Mouse (Mus musculus) ovary, postnatal 14 days (tissue): ENCODE data around the gene Dnajc11.

ENCODE experiments used
- DNase-seq: peaks from one replicate; pipeline ENCODE4 v3.0.0; 2022; ENCODE audit warnings: low spot score

Gene Dnajc11

DNA sequence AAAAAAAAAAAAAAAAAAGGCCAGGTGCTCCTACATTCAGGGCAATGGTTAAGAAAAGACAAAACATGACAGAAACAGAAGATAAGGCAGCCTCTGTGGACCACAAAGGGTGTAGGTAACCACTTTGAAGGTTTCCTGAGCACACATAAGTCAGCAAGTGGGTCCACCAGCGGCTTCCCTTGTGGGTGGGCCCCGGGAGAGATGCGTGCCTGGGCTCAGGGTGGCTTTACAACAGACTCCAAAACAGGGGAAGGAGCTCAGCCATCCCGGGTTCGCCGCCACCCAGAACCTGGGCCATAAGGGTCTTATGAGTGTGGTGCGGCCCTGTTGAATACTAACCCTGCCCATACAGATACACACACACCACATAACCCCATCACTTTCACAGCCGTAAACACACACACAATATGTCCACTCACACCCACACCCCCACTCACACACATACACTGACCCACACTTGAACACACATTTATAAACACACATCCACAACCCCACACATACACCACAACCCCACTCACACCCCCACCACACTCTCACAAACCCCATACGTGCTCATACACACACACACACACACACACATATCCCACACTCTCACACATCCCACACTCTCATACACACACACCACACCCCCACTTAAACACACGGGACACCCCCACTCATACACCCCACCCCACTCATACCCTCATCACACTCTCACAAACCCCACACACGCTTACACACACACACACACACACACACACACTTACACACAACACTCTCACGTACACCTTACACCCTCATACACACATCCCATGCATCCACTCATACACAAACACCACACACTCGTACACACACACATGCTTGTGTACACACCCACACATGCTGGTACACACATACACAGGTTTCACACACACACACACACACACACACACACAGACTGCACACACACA, 651 bp upstream of the Dnajc11 start:
- no peak for DNase-seq

DNA sequence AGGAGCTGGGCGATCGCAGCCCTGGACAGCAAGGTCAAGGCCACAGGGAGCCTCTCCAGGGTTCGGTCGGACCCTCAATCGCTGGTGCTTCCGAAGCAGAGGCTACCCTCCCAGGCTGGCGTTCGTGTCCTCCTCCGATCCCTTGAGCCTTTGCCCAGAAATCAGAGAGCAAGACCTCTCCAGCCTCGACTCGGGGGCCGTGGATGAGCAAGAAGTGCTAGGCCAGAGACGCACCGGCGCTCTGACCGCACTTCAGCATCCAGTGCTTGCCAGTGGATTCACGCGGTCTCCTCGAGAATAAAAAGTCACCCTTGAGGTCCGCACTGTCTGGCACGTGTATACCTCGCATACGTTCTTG, 703 bp downstream of the Dnajc11 start:
- no peak for DNase-seq

DNA sequence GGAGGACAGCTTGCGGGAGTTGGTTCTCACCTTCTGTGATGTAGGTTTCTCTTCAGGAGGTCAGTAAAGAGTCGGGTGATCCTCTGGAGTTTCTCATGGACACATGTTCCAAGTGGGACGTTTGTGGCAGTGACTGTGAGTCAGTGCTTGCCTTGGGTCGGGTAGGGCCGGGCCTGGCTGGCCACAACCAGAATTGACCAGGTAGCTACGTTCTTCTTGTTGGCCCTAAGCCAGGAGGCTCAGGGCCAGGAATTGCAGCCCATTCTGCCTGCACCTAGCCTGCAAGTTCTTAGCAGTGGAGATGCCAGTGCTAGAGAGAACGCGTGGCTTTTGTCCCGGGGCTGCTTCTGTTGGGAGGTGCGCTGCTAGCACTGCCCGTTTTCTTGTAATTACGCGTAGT, 4.0 kb downstream of the Dnajc11 start:
- no peak for DNase-seq

DNA sequence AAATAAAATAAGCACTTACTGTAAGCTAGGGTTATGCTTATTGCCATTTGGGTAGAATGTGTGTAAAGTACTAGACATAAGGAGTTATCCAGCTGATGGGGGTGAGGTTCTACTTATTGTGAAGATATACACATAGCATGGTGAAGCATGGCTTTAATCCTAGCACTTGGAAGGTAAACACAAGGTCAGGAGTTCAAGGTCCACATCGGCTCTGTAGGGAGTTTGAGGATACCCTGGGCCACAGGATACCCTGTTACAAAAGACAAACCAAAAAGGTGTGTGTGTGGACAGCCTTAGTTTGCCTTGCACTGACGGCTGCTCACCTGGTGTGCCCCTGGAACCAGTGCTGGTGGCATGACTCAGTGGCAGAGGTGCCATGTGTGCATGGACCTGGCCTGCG, 4.6 kb downstream of the Dnajc11 start:
- no peak for DNase-seq

DNA sequence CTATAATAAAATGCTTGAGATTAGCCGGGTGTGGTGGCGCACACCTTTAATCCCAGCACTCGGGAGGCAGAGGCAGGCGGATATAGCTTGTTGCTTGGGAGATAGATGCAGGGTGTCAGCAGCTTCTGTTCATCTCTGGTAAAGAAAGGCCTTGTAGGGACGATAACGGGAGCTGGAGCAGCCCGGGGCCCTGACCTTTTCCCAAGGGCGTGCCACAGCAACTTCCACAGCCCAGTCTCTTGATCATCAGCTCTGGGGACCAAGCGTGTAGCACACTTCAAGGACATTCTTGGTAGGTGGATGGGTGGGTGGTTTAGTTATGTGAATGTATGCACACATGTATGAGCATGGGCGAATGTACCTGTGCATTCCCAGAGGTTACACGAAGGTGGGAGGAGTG, 12.7 kb downstream of the Dnajc11 start:
- no peak for DNase-seq

DNA sequence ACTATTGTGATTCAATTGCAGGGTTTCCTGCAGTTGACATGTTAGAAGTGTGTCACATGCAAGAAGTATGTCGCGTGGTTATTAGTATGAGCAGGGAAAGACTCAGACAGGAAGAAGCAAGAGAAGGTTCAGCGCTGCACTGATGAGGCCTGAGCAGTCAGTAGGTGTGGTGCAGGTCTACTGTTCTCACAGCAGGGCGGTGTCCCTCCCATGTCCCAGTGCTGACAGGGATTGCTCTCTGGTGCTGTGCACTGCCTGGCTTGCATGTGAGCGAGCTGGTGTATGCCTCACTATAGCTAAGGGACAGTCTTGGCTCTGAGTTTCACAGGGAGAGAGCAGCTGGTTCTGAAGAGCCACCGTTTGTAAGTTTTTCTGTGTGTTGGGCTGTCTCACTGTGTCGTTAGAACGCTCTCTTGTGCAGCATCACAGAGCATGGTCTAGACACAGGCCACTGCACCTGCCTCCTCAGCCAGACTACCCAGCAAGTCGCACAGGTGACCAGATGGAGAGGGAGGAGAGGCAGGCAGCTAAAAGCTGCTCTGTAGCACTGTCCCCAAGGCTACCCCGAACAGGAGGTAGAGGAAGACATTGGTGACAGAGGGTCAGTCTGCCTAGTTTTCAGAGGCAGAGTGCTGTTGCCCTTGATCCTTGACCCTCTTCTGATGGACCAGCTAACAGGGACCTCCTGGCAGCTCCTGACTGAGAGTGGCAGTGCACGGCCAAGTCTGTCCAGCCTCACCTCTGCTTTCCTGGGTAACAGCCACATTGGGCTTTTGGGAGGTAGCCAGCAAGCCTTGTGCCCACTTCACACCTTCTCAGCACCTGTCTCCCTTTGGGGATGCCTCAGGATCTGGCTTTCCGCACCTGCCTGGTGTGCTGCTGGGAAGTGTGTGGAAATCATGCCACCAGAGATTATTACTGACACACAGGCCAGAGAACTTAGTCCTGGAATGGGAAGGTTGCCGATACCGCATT, 15.3 kb downstream of the Dnajc11 start:
- DNase-seq = no peak

DNA sequence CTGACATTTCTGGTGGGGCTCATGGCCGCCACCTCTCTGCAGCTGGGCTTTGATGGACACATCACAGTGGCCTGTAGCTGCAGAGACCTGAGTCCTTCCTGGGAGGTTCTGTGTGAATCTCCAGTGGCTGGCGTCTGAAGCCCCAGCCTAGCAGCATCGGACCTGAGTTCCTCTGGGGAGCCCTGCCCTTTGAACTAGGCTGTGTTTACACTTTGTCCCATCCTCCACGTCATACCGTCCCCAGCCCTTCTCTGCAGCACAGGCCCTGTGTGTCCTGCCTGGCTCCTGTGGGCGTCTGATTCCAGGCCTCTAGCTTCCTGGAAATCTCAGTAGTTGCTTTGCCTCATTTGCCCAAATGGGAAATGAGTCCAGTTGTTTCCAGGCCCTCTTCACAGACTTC, 19.7 kb downstream of the Dnajc11 start:
- no peak for DNase-seq

DNA sequence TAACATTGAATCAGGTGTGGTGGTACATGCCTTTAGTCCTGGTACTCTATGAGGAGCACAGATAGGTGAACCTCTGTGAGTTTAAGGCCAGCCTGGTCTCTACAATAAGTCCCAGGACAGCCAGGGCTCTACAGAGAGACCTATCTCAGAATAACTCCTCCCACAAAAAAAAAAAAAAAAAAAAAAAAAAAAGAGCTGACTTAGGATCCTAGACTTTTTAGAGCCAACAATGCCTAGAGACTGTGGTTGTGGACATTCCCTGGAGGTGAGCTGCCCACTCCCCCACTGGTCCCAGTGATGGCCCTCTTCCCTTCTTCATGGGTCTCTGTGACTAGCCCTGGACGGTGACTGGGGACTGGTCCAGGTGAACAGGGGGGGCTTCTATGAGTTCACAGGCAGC, 22.3 kb downstream of the Dnajc11 start:
- no peak for DNase-seq

DNA sequence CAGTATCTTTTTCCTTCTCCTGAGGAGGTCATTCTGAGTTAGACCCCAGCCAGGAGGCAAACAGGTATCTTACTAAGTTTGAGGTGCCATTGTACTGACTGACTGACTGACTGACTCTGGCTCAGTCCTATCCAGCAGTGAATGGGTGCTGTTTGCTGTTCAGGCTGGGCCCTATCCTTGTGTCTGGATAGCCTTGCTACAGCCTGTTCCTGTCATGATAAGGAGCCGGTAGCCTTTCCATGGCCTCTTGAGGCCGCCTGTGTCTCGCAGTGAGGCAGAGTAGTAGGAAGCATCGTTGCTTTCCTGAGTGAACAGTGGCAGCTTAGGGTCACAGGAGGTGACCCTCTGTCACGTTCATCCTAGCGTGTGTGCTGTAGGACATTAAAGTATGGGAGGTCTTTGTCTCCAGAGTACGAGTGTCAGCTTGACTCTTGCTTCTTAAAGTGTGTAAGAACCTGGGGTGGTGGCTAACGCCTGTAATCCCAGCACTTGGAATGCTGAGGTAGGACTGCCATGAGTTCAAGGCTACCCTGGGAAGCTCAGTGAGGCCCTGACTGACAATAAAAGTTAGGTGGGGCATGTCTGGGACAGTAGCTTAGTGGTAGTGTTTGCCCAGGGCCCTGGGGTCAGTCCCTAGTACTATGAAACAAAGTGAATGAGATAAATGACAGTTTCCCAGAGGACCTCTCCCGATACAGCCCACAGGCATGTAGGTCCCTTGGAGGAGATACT, 24.3 kb downstream of the Dnajc11 start:
- no peak for DNase-seq

DNA sequence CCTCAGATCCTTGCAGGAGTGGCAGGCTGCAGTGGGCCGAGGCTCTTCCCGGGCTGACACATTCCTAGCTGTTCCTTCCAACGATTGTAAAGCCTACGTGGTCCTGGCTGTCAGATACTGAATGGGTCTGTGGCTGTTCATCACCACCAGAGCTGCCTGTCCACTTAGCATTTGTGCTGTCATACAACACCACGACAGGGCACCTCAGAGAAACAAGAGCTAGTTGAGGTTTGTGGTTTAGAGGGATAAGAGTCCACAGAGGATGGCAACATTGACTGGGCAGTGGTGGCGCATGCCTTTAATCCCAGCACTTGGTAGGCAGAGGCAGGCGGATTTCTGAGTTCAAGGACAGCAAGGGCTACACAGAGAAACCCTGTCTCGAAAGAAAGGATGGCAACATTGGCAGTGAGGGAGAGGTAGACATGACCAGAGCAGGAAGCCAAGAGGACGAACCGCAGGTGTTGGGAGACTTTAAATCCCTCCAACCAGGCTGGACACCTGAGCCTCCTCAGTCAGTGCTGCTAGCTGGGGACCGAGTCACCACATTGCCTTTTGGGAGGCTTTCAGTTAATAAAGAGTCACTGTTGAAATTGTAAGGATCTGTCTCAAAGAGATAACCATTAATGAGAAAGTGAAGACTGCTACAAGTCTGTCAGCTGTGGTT, 26.5 kb downstream of the Dnajc11 start:
- no peak for DNase-seq

DNA sequence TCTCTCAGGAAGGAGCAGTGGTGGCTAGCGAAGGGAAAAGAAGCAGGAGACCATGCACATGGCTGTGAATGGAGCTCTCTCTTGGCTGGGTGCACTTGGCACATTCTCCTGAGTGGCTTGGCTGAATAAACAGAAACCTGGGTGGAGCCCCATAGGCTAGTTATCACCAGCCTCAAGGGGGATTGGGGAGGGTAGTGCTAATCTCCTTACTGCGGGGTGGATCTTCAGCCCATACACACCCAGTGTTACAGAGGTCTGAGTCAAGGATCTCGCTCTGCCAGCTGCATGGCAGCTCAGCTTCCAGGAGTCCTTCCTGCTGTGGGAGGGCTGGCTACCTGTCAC, 27.0 kb downstream of the Dnajc11 start:
- DNase-seq = no peak

DNA sequence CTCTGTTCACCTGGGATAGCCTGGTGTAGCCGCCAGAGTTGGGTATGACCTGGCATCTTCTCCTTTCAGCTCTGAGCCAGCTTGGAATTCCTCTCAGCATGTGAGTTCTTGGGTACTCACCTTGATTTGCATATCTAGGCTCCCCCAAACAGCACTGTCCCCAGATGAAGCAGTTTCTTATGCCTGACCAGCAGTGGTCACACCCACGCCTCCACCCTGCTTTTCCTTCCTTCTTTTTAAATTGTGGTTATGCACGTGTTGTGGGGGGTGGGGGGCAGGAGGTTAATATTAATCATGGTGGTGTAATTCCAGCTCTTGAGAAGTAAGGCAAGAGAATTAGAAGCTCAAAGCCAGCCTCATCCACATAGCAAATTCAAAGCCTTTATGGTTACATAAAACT, 29.3 kb downstream of the Dnajc11 start:
- DNase-seq = no peak

DNA sequence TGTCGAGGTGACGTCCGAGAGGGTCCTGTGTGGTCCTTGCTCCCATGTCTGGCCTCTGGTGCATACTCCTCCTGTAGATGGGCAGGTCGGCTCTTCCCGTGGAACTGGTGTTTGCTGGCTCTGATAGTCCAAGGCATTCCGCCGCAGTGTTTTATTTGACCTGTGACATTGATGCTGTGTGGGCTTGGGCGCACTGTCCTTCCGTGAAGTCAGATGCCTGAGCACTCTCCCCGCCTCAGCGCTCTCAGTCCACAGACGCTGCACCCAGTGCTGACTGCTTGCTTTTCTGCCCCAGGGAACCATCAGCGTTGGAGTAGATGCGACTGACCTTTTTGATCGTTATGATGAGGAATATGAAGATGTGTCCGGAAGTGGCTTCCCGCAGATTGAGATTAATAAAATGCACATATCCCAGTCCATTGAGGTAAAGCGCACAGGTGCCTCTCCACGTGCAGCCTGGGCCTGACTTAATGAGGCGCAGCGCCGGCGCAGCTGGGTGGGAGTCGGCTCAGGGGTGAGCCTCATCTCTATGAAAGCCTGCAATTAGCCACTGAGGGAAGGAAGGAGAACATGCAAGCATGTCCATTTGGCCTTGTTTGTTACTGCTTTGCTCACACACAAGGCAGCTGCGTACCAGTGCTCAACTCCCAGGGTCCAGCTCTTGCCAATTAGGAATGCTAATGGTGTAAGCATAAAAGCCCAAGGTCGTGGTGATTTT, 34.9 kb downstream of the Dnajc11 start:
- no peak for DNase-seq

DNA sequence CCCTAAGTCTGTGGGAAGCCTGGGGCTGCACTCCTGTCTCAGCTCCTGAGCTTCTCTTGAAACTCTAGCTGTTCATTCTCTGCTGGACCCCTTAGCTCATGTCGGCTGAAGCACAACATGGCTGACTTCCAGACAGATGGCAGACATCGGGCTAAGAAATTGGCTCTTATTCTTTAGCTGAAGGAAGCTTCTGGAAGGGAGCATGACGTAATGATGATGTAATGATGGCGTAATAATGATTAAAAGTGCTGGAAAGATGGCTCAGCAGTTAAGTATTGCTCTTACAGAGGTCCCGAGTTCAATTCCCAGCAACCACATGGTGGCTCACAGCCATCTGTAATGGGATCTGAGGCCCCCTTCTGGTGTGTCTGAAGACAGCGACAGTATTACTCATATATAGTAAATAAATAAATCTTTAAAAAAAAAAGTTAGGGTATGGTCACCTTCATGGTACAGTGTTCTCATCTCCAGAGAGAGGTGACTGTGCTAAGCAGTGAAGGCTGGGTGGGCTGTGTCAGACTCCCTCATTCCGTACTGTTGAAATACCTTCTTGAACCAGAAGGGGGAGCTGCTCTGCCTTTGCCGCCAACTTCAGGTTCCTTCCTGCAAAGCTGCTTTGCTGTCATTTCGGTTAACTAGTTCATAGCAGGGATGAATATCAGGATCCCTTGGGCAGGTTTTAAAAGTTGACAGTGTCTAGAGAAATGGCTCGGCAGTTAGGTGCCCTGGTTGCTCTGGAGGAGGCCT, 38.9 kb downstream of the Dnajc11 start:
- DNase-seq = no peak

DNA sequence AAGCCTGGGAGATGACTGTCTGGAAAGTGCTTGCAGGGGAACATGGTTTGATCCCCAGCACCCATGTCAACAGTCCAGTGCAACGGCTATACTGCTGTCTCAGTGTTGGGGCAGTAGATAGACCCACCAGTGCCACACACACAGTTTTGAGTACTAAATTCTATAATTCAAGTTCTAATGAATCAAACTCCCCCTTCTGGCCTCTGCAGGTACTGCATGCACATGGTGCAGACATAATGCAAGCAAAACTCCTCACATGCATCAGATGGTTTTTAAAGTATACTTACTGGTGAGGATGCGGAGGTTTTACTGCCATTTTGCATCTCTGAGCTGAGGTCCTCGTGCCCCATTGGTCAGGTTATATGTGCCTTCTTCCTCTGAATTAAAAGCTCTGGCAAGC, 42.0 kb downstream of the Dnajc11 start:
- DNase-seq = no peak

DNA sequence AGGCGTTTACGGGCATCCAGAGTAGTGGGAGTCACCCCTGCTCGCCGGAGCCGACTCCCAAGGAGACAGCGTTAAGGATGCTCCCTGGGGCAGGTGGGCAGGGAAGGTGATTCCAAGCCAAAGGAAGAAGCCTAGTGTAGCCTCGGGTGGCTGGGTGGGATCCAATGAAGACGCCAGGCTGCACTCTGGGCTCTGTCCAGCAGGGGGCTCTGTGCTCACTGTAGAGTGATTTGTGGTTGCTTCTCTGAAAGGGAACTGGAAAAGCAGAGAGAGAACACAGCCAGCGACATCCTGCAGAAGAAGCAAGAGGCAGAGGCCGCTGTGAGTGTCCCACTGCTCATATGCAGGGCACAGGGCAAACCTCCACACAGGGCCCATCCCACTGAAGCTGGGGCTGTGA, 44.3 kb downstream of the Dnajc11 start:
- DNase-seq = peak; percentile 88

DNA sequence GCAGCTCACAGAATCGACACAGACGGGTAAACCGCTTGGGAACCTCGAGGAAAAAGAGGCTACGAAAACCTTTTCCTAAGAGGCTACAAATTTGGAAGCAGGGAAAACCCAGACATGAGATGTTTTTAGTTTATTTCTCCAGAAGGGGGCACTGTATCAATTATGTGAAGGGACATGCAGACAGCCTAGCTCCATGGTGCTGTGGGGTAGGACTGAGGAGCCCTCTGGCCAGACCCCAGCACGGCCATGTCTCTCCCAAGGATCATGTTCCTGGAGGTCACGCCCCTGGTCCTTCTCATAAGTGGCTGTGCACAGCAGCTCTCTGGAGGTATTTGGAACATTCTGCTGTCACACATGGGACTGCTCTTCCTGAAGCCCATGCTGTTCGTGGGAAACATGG, 47.2 kb downstream of the Dnajc11 start:
- DNase-seq = no peak

DNA sequence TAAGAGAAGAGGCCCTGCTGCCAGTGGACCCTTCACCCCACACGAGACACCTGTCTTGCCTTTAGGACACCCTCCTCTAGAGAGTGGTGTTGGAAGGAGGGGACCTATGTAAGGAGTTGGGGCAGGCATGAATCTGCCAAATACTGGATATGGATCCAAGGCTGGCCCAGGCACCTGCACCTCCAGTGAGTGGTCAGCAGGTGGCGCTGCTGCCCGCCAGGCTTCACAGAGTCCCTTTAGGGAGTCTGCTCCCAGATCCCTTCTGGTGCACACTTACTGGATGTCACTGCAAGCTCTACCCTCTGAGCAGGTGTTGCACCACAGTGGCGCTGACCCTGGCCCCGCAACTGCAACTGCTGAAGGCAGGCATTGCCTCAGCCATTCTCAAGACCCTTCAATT, 47.9 kb downstream of the Dnajc11 start:
- peak; percentile 76 for DNase-seq

DNA sequence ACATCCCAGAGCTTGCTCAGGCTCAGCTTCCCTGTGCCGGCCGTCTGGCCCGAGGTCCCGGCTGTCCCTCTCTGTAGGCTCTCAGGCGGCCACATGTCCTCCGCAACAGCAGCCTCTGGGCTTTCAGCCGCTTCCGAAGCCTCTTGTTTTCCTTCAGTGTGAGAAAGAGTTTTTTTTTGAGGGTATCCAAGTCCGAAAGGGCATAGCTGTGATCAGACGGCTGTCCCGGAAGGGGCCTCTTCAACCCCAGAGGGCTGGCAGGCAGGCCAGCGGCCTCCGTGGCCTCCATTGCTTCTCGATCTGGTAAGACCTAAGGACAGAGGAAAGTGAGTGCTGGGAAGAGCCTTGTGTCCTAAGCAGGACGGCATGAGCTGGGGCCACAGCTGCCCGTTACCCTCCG, 49.6 kb downstream of the Dnajc11 start:
- no peak for DNase-seq

DNA sequence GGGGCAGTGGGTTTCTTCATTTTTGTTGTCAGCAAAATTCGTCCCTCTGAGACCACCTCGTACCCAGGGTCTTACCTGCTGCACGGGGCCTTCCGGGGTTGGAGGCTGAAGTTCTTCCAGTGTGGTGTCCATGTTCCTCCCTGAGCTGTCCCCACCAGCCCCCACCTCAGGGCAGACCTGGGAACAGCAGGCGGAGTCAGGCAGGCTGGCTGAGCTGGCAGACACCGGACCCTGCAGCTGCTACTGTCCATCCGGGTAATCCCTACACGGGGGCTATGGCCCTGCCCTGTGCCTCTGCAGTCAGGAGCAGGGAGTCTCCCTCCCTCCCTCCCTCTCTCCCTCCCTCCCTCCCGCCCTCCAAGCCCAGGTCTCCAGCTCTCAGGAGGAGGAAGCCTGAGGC, 50.1 kb downstream of the Dnajc11 start:
- no peak for DNase-seq

DNA sequence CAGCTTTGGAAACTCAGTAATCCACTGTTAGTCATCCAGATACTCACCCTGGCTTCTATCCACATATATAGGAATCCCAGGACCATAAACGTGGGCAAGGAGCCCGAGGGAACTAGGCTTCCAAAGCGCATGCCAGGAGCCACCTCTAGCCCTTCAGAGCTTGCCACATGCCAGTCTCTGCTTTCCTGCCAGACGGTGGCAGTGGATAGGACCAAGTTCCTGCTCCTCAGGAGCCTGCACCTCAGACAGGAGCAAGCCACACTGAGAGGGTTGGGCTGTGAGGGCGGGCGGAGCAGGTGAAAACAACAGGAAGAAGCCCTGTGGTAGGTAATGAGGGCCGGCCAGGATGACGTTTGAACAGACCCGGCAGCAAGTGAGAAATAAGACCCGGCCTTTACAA, 52.4 kb downstream of the Dnajc11 start:
- no peak for DNase-seq
